Mouse (Mus musculus) thymus, adult 2 months (tissue): ENCODE data around the gene Meox1.

ENCODE experiments used
- CTCF ChIP-seq: fragments of 200-500 bp; IDR thresholded peaks from 2 replicates; pipeline ENCODE4 v1.5.1; 2012; ENCODE audit warnings: mild to moderate bottlenecking, control low read depth, low read length, moderate library complexity, borderline replicate concordance; ENCODE audit not compliant: control insufficient read depth, poor library complexity, insufficient read depth; ENCODE audit errors: extremely low read depth
- POLR2A ChIP-seq: fragments of 200-500 bp; IDR thresholded peaks from 2 replicates; pipeline ENCODE4 v1.6.1; 2012; ENCODE audit warnings: mild to moderate bottlenecking, low read length, control low read depth, moderate library complexity; ENCODE audit not compliant: control insufficient read depth, poor library complexity, insufficient read depth; ENCODE audit errors: extremely low read depth

GRCm38 (mm10) chr11:101889781-101890180, 4.4 kb downstream of the Meox1 start:
- TF ChIP-seq CTCF = no peak
- TF ChIP-seq POLR2A = no peak
